Mouse (Mus musculus): ENCODE results near the gene Gm2431.
"Not testable (repeated sequence)": the region's sequence is repeated elsewhere in the genome, so short reads cannot be mapped to it uniquely, and the experiment has no call there.

Gm2431 gene

GRCm38 (mm10) chr7:142258254-142258653 is at the start of gene Gm2431:
Gene Gm2431, minus strand, starts transcription at chr7:142258354.
- DNase-seq = not testable (repeated sequence)

- not testable (repeated sequence) for DNase-seq
Observed at GRCm38 (mm10) chr7:142303929-142304328, 45.8 kb upstream of the Gm2431 start.

DNA sequence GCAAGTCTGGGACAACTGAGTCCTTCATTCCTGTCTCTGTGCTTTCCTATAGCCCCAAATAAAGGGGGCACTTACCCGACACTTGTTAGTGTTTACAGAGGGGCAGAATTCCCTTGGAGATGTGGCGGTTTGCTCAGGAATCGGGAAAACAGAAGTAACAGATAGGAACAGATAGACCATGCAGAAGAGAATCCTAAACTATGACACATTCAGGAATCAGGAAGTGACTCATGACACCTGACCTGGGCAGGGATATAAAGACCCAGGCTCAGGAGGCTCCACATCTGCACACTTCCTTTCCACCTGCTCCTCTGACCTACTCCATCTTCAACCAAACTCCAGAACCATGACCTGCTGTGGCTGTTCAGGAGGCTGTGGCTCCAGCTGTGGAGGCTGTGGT is 45.1 kb upstream of the Gm2431 start, which contains the start of gene Krtap5-4:
Gene Krtap5-4, plus strand, starts transcription at position 301 of the 400 bp plus-strand sequence.
- no peak for DNase-seq

- DNase-seq = not testable (repeated sequence)
Observed at GRCm38 (mm10) chr7:142297018-142297417, 38.9 kb upstream of the Gm2431 start, which contains the start of gene Krtap5-1. Gene Krtap5-1, minus strand, starts transcription at chr7:142297118.

DNA sequence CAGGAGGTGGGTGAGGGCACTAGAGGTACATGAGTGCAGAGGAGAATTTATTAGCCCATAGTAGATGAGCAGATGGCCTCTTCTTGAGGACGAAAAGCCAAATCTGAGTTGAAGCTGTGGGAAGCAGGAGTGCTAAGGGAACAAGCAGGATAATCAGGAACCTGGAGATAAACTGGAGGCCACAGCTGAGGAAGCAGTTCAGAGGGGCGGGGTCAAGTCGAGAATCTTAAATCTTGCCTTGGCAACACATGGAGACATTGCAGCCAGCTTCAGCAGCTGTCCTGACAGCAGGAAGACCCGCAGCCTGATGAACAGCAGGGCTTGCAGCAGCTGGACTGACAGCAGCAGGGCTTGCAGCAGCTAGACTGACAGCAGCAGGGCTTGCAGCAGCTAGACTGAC is 38.0 kb upstream of the Gm2431 start:
- not testable (repeated sequence) for DNase-seq

DNA sequence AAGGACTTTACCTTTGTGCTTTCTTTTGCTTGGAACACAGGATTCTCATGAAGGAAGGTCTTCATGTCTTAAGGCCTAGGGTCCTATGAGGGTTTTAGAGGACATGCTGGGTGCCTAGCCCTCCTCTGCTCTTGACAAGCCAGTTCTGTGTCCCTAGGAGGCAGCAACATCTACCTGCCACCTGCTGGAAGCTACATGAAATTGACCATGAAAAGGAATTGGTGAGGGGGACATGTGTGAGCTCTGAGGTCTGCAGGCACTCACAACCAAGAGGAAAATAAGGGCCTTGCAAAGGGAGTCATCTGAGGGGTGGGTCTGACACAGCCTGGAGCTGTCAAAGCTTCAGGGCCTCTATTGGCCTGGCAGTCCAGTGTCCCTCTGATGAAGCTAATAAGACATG is 37.3 kb upstream of the Gm2431 start:
- DNase-seq = no peak

GRCm38 (mm10) chr7:142293851-142294250 is 35.7 kb upstream of the Gm2431 start:
- peak; percentile 22 for DNase-seq

DNA sequence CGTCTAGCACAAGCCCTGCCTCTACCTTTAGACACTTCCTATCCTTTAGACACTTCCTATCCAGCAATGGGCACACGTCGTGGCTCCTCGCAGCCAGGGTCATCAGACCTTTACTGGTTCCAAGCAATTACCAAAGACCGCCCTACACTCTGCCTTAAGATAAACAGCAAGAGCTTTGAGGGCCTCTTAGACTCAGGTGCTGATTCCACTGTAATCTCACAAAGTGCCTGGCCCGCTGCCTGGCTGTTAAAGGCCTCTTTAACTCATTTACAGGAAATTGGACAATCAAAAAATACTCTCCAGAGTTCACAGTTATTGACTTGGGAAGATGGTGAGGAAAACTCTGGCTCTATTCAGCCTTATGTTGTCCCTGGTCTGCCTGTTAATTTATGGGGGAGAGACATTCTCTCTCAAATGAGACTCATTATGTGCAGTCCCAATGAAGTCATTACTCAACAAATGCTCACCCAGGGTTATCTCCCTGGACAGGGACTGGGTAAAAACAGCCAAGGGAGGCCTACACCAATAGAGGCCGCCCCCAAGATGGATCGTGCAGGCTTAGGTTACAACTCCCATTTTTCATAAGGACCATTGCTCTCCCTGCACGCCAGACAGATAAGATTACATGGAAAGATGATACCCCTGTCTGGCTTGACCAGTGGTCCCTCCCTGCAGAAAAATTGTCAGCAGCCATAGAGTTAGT is 27.9 kb upstream of the Gm2431 start:
- DNase-seq = not testable (repeated sequence)

- DNase-seq = peak; percentile 50
Observed at GRCm38 (mm10) chr7:142285130-142285835, 27.1 kb upstream of the Gm2431 start.

- DNase-seq = peak; percentile 95
Observed at GRCm38 (mm10) chr7:142284615-142285080, 26.5 kb upstream of the Gm2431 start.

DNA sequence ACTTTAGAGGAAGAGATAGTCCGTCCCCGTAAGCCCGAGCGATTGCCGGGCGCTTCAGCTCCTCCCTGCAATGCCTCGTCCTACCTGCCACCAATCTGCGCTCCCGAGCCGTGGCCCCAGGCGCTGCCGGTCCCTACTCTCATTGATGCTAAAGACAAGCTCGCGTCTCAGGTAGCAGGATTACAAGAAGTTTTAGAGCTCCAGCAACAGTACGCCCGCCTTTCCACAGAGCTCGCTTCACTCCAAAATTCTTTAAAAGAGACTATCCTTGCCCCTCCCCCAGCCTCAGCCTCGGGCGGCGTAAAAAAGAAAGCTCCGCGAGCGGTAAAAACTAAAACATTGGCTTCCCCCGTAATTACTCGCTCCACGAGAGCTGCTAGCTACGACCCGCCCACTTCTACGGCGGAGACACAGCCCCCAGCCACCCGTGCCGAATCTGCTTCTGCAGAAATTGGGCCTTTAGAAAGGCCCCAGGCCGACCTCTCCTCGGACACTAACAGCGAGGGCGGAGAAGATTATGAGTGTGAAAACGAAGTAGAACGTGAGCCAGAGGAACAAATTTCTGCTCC is 26.0 kb upstream of the Gm2431 start:
- peak; percentile 56 for DNase-seq

GRCm38 (mm10) chr7:142282847-142283246 is 24.7 kb upstream of the Gm2431 start:
- DNase-seq = peak; percentile 17

- not testable (repeated sequence) for DNase-seq
Observed at GRCm38 (mm10) chr7:142279291-142279690, 21.1 kb upstream of the Gm2431 start.

DNA sequence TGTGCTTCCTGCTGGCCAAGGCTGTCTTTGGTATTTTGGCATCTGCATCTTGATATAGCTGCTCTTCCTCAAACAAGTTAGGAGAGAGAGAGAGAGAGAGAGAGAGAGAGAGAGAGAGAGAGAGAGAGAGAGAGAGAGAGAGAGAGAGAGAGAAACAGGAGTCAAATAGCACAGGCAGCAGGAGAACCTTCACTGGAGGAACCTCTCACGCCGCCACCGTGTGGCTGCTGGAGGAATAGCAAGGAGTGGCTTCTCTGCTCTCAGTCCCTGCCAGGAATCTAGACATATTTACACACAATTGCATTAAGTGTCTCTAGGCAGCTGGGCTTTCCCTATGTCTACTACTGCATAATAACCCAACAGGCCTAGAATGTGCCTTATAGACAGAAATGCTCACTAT is 20.0 kb upstream of the Gm2431 start:
- DNase-seq = peak; percentile 47

GRCm38 (mm10) chr7:142274263-142274662 is 16.1 kb upstream of the Gm2431 start, which contains the start of gene Gm4559:
Gene Gm4559, minus strand, starts transcription at chr7:142274363.
- not testable (repeated sequence) for DNase-seq

DNA sequence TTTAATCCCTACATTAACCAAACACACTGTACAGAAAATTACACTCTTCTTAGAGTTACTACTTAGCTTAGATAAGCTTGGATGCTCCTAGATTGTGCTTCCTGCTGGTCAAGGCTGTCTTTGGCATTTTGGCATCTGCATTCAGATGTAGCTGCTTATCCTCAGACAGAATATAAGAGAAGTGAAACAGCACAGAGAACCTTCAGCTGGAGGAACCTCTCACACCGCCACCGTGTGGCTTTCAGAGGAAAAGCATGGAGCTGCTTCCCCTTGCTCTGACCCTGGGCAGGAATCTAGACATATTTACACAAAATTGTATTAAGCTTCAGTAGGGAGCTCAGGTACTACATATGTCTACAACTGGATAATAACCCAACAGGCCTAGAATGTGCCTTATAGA is 2.6 kb downstream of the Gm2431 start:
- peak; percentile 16 for DNase-seq

- peak; percentile 22 for DNase-seq
Observed at GRCm38 (mm10) chr7:142249824-142250223, 8.3 kb downstream of the Gm2431 start.

GRCm38 (mm10) chr7:142240978-142241377 is 17.2 kb downstream of the Gm2431 start, which contains the start of gene Gm40460:
Gene Gm40460, minus strand, starts transcription at chr7:142241078.
- no peak for DNase-seq

DNA sequence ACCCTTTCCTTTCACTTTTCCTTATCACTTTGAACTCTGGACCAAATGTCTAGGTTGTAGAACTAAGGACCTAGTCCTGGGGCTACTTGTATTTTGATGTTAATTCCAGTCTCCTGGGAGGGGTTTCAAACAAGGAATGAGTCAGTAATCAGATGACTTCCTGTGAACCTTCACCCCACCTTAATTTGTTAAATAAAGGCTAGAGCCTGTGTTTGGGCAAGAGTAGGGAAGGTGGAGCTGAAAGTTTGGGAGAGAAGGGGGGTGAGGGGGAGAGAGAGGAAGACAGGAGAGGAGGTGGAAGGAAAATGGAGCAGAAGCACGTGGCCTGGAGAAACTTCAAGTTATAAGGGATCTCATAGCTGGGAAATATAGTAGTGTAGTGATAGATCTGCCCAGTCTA is 26.6 kb downstream of the Gm2431 start:
- no peak for DNase-seq

- peak; percentile 4 for DNase-seq
Observed at GRCm38 (mm10) chr7:142229871-142230270, 28.3 kb downstream of the Gm2431 start, which contains the start of gene Krtap5-5. Gene Krtap5-5, minus strand, starts transcription at chr7:142229971.

GRCm38 (mm10) chr7:142224518-142224917 is 33.6 kb downstream of the Gm2431 start:
- DNase-seq = no peak

GRCm38 (mm10) chr7:142212136-142212535 is 46.0 kb downstream of the Gm2431 start:
- not testable (repeated sequence) for DNase-seq

DNA sequence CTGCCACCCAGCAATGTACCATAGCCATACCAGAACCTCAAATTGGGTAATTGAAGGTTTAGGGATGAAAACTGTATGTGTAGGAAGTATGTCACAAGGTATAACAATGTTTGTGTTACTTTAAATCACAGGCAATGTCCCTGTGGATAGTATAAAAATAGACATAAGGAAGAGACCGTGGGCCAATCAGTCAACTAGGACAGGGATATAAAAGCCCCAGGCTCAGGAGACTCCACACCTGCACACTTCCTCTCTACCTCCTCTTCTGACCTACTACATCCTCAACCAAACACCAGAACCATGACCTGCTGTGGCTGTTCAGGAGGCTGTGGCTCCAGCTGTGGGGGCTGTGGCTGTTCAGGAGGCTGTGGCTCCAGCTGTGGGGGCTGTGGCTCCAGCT is 46.6 kb downstream of the Gm2431 start, which contains the start of gene Gm7579:
Gene Gm7579, plus strand, starts transcription at position 301 of the 400 bp plus-strand sequence.
- DNase-seq = no peak
